Mouse (Mus musculus): ENCODE results near the gene Stpg3. TPM values are rescaled to one million over a fixed set of nuclear protein-coding genes. Genes with fewer than 3 reads are reported as not detected.

Gene Stpg3
- total RNA-seq, 2 experiments from 2014 or later, result not detected

GRCm38 (mm10) chr2:25211121-25211670 is 3.2 kb downstream of the Stpg3 start, which contains the start of gene Nelfb:
Gene Nelfb, minus strand, starts transcription at chr2:25211489.
- DNase-seq (ENCODE audit: low spot score in 2 of 2), result peak; percentile 87 to 89

GRCm38 (mm10) chr2:25210686-25211085 is 3.8 kb downstream of the Stpg3 start:
- no peak for DNase-seq (ENCODE audit: low spot score in 2 of 2)

GRCm38 (mm10) chr2:25207593-25207992 is 6.8 kb downstream of the Stpg3 start:
- no peak for DNase-seq (ENCODE audit: low spot score in 2 of 2)

- no peak for DNase-seq (ENCODE audit: low spot score in 2 of 2)
Observed at GRCm38 (mm10) chr2:25203631-25204214, 10.7 kb downstream of the Stpg3 start.

- no peak for DNase-seq (ENCODE audit: low spot score in 2 of 2)
Observed at GRCm38 (mm10) chr2:25200631-25201030, 13.8 kb downstream of the Stpg3 start.

- no peak for DNase-seq (ENCODE audit: low spot score in 2 of 2)
Observed at GRCm38 (mm10) chr2:25197946-25198345, 16.5 kb downstream of the Stpg3 start.

- DNase-seq (ENCODE audit: low spot score in 2 of 2), result no peak
Observed at GRCm38 (mm10) chr2:25197191-25197590, 17.2 kb downstream of the Stpg3 start.

- peak; percentile 68 to 71 for DNase-seq (ENCODE audit: low spot score in 2 of 2)
Observed at GRCm38 (mm10) chr2:25196172-25196954, 18.1 kb downstream of the Stpg3 start, which contains the start of gene Tor4a. Gene Tor4a, minus strand, starts transcription at chr2:25196886.

GRCm38 (mm10) chr2:25195211-25196156 is 19.0 kb downstream of the Stpg3 start:
- peak; percentile 61 to 62 for DNase-seq (ENCODE audit: low spot score in 2 of 2)

- peak in 1 of 2 experiments; percentile 31 for DNase-seq (ENCODE audit: low spot score in 2 of 2)
Observed at GRCm38 (mm10) chr2:25194486-25195171, 19.8 kb downstream of the Stpg3 start.

GRCm38 (mm10) chr2:25194006-25194405 is 20.4 kb downstream of the Stpg3 start:
- DNase-seq (ENCODE audit: low spot score in 2 of 2), result no peak

GRCm38 (mm10) chr2:25193330-25193770 is 21.1 kb downstream of the Stpg3 start:
- peak; percentile 79 to 84 for DNase-seq (ENCODE audit: low spot score in 2 of 2)

- DNase-seq (ENCODE audit: low spot score in 2 of 2), result no peak
Observed at GRCm38 (mm10) chr2:25187841-25188240, 26.6 kb downstream of the Stpg3 start.

GRCm38 (mm10) chr2:25186575-25186930 is 27.9 kb downstream of the Stpg3 start:
- DNase-seq (ENCODE audit: low spot score in 2 of 2), result no peak

GRCm38 (mm10) chr2:25185625-25186574 is 28.5 kb downstream of the Stpg3 start:
- peak; percentile 22 to 48 for DNase-seq (ENCODE audit: low spot score in 2 of 2)

GRCm38 (mm10) chr2:25184496-25184895 is 29.9 kb downstream of the Stpg3 start:
- no peak for DNase-seq (ENCODE audit: low spot score in 2 of 2)

GRCm38 (mm10) chr2:25183336-25183735 is 31.1 kb downstream of the Stpg3 start:
- no peak for DNase-seq (ENCODE audit: low spot score in 2 of 2)

GRCm38 (mm10) chr2:25182664-25183063 is 31.8 kb downstream of the Stpg3 start:
- no peak for DNase-seq (ENCODE audit: low spot score in 2 of 2)

GRCm38 (mm10) chr2:25181891-25182397 is 32.5 kb downstream of the Stpg3 start:
- no peak for DNase-seq (ENCODE audit: low spot score in 2 of 2)

All from adrenal gland, adult 18-20 months (tissue).